Mouse (Mus musculus) 3T3-L1 (cell line): ENCODE measurements around the gene Ndrg3.
"Not testable (repeated sequence)": the region's sequence is repeated elsewhere in the genome, so short reads cannot be mapped to it uniquely, and the experiment has no call there.

Experiments
- DNase-seq: peaks from one replicate; pipeline ENCODE4 v3.0.0-alpha.2; 2015; ENCODE audit warnings: low read depth, low spot score

Ndrg3 gene

DNA sequence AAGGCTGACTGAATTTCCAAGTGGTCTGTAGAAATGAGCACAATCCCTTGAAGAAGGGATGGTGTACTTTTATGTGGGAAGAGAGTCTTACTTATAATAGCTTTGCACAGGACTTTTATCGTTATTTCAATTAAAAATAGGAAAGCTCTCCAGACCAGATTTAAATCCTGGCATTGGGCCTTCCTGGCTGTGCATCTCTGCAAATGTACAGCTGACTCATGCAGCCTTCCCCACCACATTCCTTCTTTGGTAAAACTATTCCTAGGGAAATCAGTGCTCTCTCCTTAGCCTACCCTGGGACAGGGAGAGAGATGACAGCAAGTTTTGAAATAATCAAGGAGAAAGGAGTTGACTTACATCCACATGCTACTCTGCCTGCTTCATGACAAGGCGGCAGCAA lies 54.1 kb downstream of the Ndrg3 start:
- peak; percentile 67 for DNase-seq

DNA sequence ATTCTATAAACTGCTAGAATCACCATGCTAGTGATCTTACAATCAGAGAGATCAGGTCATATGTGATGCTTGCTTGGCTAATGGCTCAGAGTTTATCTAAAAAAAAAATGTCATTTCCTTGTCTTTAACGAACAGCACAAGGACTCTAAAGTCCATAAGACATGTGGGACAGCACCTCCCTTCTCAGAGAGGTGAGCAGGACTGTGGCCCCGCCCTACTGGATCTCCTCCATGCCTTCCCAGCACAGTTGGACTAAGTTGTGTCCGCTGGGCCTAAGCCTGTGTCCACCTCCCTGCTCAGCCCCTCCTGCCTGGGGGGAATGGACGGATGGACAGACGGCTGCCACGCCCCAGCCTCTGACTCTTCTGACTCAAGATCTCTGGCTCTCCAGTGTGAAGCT lies 56.9 kb downstream of the Ndrg3 start:
- no peak for DNase-seq

DNA sequence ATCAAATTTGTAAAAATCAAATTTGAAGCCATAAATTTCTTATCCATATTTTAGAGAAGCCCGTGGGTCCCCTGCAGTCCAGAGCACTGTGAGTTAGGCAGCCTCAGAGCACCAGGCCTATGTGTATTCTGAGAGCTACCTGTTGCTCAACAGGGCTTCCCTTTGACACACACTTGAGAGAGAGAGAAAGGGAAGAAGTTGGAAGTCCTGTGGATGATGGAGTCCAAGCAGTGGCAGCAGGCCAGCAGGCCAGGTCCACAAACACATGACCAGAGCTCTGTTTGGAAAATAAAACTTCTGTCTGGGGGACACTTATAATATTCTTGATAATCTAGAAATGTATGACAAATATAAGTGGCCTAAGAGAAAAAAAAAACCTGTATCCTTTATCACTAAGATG lies 58.4 kb downstream of the Ndrg3 start:
- no peak for DNase-seq

DNA sequence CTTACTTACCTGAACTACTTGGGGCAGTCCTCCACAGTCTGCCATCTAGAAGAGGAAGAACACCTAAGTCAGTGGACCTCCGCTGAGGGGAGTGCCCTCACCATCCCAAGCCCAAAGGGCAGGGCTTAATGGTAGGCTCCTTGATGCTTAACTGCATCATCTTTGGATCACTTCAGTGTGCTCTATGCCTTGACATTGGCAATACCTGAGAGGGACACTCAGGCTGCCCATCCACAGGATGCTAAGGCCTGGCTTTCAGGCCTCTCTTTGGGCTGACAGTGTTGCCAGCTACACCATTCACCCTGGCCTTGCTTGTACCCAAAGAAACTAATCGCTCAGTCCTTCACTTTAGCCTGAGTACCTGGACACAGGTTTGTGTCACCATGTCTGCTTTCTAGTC lies 60.4 kb downstream of the Ndrg3 start:
- DNase-seq = no peak

DNA sequence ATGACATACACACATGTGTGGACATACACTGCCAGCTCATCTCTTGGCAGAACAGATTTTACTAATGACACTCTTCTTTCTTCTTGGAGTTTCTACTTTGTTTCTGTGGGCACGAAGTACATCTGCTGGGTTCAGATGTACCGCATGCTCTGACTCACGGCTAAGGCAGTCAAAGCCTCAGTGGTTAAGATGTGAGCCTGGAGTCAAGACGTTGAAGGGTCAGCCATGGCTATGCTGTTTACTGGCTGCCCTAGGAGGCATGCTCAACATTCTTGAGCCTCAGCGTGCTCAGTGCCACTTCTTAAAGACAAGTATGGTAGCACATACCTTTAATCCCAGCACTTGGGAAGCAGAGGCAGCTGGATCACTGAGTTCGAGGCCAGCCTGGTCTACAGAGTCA lies 61.3 kb downstream of the Ndrg3 start:
- no peak for DNase-seq

DNA sequence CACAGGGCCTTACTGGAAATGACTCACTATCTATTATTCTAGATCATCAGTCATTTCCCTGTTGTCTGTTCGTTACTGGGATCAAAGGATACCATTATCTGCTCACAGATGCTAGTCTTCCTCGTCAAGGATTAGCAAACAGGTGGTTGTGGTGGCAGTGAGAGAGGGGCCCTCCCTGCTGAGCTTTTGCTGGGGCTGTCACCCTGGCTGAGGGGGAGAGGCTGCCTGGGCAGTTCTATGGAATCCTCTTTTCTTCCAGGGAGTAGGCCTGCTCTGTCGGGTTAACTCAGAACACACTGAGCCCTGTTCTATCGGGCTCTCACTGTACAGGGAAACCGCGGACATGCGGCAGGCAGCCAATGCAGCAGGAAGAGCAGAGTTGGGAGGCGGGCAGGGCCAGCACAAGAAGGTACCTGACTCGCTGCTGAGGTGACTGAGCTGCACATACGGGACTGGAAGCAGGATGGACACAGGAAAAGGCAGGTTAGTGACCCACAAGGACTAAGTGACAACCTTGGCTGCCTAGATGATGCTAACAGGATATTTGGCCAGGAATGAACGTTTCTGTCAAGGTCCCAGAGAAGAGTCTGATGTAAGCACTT lies 62.2 kb downstream of the Ndrg3 start:
- no peak for DNase-seq

DNA sequence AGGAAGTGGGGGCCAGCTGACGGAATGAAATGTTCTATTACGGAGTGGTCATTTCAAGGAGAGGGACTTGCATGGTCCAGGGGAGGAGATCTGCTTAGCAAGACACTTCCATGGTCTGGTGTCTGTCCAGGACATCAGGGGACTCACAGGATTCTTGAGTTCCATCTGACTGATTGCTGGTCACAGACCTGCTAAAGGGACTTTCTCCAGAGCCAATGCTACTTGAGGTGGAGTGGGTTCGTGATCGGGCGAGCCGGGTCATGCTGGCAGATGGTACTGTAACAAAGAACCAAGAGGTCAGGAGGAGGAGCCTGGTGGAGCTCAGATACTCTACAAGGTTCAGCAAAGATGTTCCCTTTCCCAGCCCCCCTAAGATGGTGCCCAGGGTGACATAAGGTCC lies 63.2 kb downstream of the Ndrg3 start:
- DNase-seq = no peak

DNA sequence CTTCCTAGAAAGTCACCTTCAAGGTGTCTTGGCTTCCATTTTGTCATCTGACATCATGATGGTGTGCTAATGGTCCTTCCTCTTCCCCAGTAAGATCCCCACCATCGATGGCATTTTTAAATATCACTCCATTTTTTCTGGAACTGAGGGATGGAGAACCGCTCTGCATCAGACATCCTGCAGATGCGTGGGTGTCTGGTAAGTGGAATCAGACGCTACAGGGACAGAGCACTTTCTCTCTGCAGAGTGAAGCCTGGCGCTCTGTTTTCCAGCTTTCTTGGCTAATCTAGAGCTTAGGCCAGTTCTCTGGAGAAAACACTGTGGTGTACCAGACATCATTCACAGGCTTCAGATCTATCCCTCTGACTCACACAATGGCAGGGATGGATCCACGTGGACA lies 64.2 kb downstream of the Ndrg3 start:
- DNase-seq = no peak

DNA sequence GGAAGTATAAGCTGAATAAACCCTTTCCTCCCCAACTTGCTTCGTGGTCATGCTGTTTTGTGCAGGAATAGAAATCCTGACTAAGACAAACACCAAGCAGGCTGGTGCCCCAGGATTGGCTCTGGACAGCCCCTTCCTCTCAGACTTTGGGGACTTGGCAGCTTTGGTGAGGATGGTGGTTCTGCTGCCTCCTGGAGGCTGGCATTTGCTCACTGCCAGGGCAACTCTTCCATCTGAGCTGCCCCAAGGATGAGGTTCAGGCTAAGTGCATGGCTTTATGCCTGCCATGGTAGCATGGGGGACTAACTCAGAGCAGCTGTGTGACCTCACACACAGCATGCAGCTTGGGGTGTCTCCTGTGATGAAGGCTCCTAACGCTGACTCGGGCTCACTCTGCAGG lies 66.2 kb downstream of the Ndrg3 start:
- DNase-seq = not testable (repeated sequence)

DNA sequence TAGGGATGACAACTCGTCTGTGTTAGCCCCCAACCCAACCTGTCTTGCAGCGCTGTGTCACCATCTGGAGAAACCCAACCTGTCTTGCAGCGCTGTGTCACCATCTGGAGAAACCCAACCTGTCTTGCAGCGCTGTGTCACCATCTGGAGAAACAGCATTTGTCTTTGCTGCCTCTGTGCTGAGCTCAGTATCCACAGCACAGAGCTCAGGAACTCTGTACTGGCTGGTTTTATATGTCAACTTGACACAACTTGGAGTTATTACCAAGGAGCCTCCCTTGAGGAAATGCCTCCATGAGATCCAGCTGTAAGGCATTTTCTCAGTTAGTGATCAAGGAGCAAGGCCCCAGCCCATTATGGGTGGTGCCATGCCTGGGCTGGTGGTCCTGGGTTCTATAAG lies 66.8 kb downstream of the Ndrg3 start:
- not testable (repeated sequence) for DNase-seq

DNA sequence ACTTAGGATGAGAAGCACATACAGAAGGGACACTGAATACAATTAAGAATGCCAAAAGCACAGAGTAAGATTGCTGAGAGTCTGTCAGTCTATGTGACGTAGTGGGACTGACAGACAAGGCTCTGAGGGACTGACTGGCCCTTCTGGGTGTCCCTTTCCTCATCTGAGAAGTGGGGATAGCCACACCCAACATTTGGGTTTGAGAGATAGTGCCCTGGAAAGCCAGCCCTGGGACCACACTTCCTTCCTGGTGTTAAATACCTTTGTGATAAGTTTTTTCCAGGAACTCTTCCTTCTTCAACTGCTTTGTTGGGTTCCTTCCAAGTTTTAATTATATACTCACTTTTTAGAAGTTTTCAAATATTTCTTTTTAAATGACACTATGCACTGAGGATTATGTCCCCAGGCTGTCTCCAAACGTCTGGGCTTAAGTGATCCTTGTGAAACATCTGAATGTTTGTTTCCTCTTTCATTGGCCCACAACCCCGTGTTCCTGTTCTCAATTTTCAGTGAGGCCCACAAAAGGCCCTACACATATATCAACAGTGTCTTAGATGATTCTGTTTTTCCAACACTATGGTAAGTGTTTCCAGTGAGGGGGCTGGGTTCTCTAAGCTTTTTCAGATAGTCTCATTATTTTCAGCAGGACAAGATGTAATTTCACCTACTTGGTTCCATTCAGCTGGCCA lies 67.5 kb downstream of the Ndrg3 start:
- DNase-seq = no peak

DNA sequence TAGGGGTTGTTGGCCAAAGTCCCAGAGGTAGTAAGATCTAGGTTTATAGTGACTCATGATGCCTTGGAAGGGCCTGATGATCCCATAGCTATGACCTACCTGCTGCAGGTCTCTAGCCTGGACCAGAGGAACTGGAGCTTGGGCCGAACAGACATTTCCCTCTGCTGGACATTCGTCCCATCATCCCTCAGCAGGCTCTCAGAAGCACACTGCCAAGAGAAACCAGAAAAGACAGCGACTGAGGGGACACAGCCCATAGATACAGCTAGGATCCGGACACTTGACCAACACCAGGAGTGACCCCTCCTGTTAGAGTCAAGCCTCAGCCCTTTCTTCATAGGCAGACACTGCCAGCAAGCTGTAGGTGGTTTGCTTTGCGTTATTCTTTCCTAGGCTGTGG lies 68.8 kb downstream of the Ndrg3 start:
- DNase-seq = no peak

DNA sequence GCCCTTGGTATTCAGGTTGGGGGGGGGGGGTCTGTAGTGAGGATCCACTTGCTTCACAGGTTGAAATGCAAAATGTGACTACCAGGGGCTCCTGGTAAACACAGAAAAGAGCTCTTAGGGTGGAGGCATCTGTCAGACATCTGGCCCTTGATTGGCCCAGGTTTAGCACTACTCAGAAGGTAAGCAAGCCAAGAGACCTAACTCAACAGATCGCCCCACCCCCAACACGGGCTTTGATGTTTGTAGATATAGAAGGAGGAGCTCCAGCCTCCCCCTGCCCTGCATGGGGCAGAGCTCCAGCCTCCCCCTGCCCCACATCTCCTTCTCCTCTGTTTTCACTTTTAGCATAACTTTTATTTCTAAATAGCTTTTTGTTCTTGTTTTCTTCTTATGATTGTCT lies 72.1 kb downstream of the Ndrg3 start:
- no peak for DNase-seq

DNA sequence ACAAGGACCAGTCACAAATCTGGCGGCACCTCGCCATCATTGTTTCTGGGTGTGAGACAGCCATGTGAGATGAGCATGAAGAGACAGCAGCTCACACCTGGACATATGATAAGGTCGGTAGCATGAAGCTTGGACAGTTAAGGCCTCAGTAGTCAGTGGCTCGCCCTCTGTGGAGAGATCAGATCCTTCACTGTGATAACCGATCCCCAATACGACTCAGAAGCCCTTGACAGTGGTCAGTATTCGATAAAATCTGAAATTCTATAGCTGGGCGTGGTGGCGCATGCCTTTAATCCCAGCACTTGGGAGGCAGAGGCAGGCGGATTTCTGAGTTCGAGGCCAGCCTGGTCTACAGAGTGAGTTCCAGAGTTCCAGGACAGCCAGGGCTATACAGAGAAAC lies 72.7 kb downstream of the Ndrg3 start:
- DNase-seq = not testable (repeated sequence)

DNA sequence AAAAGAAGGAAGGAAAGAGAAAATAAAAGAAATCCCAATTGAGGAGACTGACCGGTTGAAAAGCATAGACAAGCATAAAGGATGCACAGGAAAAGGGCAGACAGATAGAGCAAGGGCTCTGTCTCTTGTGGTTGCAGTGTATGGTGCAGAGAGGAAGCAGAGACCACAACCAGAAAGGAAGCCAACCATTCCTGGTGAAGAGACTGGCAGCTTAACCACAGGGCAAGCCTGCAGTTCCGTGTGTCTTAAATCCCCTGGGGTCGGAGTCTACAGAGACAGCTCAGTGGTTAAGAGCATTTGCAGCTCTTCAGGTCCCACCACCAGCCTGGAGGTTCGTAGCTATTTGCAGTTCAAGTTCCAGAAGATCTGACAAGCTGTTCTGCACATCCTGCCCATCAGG lies 73.3 kb downstream of the Ndrg3 start:
- DNase-seq = no peak

DNA sequence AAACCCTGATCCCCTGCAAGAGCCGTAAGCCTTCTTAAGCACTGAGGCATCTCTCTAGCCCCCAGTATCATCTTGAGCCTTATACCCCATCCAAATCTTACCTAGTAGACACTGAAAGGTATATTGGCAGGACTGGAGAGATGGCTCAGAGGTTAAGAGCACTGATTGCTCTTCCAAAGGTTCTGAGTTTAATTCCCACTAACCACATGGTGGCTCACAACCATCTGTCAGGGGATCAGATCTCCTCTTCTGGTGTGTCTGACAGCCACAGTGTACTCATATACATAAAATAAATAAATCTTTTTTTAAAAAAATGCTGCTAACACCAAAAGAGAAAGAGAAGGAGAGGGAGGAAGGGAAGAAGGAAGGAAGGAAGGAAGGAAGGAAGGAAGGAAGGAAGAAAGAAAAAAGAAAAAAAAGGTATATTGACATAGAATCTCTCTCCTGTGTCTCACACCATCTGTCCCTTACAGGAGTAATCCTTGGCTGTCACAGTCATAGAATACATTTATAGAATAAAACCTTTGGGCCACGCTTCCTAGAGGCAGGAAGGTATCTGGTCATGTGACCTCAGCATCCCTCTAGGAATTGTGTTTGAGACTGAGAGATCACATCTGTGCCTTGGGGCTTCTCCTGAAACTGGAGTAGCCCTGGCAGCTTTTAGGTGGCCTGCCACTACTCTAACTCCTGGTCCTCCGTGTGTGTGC lies 75.3 kb downstream of the Ndrg3 start:
- DNase-seq = no peak

DNA sequence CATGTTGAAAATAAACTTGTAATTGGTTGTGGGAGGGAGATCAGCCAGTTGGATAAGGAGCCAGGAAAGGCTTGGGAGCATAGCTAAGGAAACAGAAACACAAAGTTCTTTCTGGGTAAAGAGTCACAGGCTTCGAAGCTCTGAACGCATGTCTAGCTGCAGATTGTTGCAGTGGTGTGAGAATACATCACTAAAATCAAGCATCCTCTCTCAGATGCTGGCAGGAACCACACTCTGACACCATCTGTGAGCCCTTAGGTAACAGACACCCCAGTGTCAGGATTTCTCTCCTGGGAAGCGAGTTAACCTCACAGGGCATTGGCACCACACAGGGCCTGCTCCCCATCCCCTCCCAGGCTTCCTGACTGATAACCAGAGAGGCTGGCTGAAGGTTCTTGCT lies 76.3 kb downstream of the Ndrg3 start:
- DNase-seq = no peak

DNA sequence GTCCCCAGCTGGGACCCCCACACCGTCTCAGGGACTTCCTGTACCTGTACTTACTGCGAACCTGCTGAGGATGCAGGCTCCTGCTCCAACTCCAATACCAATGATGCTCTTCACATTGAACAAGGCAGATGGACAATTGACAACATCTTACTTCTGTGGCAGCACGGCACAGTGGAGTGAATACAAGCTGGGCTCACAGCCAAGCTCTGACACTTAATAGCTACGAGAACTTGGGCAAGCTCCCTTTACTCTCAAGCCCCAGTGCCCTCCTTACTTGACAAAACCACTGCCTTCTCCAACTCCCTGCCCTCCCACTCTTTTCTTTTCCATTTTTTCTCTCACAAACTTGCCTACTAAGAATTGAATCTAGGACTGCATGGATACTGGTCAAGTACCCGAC lies 78.7 kb downstream of the Ndrg3 start:
- DNase-seq = peak; percentile 41

DNA sequence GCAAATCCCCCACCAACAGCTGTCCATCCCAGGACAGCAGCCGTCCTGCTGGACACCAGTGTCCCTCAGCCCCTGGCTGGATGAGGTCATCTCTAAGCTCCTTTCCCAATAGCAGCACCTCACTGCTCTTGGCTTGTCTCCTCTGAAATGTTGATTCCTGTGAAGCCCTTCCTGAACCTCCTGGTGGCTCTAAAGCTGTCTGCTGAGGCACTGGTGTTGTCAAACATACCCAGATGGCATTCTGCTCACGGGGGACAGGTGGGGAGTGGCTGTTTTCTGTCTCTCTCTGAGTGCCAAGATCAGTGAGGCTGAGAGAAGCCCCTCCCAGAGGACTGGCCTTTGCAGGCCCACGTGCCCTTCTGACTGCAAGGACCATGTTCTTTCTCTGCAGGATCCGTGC lies 85.9 kb downstream of the Ndrg3 start:
- DNase-seq = not testable (repeated sequence)

DNA sequence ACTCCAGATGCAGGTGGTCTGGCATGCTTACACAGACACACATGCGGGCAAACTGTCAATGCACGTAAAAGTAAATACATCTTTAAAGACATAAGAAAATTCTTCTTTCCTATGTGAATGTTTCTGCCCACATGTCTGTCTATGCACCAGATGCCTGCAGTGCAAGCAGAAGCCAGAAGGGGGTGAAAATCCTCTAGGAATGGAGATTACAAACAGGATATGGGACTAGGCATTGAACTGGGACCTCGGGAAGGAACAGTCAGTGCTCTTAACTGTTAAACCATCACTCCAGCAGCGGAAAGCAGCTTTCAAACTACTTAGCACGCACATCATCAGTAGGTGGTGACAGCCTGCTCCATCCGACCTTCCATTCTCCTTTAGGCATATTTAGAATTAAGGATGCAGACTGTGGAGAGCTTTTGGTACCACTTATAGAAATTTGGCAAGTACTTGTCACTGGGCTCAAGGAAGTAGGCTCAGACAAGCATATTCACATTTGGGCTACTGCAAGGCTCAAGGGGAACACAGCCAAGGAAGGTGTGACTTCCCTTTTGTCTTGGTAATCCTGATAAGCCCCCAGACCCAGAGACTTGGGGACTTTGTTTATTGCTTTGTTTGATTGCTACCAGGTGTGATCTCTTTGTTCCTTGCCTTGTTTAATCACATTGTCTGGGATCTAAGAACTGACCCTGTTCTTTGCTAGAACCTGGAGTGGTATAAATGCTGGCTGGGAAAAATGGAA lies 86.7 kb downstream of the Ndrg3 start:
- DNase-seq = peak; percentile 86

DNA sequence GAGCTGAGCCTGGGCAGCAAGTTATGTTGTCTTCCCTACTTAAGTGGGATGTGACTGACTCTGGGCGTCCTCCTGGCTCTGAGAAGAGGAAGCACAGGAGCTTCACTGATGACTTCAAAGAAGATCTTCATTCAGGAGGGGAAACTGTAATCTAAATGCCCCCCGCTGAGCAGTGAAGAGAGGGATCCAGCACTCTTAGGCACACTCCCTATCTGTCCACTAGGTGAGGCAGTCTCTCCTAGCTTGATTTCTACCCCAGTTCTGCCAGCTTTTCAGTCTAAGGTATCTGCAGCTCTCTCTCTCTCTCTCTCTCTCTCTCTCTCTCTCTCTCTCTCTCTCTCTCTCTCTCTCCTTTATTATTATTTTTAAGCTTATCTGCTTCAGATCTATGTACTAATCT lies 88.5 kb downstream of the Ndrg3 start:
- DNase-seq = peak; percentile 42

DNA sequence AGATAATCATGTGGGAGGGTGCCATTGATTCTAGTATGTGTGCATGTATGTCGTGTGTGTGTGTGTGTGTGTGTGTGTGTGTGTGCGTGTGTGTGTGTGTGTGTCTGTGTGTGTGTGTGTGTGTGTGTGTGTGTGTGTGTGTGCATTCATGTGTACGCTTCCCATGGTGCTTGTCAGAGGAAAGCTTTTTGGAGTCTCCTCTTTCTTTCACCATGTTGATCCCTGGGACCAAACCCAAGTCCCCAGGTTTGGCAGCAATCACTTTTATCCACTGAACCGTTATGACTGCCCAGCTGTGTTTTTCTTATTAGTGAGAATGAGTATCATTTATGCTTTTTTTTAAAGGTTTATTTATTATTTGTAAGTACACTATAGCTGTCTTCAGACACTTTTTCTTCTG lies 89.4 kb downstream of the Ndrg3 start:
- DNase-seq = not testable (repeated sequence)
